Mouse (Mus musculus) midbrain, embryonic 10.5 days (tissue): ENCODE measurements around the gene Clcn2. TPM values are rescaled to one million over a fixed set of nuclear protein-coding genes. Genes with fewer than 3 reads are reported as not detected.
A peak's percentile ranks its signal among the peaks of the same experiment; 100 is the strongest.

Source experiments
- DNase-seq: peaks from one replicate; pipeline ENCODE4 v3.0.0-alpha.2; 2017; ENCODE audit warnings: low spot score
- H3K27ac ChIP-seq: fragments of 300-500 bp; sonication (generic); replicated peaks from 2 replicates; pipeline ENCODE4 v1.5.1; 2016; ENCODE audit warnings: mild to moderate bottlenecking
- H3K27me3 ChIP-seq: fragments of 300-500 bp; sonication (generic); 2 replicates; pipeline ENCODE4 v1.6.1; 2016; ENCODE audit warnings: low read depth, mild to moderate bottlenecking; ENCODE audit not compliant: poor library complexity, severe bottlenecking
- H3K36me3 ChIP-seq: fragments of 300-500 bp; sonication (generic); 2 replicates; pipeline ENCODE4 v1.6.1; 2016; ENCODE audit warnings: mild to moderate bottlenecking, moderate library complexity
- H3K4me1 ChIP-seq: fragments of 300-500 bp; sonication (generic); 2 replicates; pipeline ENCODE4 v1.6.1; 2016
- H3K4me3 ChIP-seq: fragments of 300-500 bp; sonication (generic); 2 replicates; pipeline ENCODE4 v1.5.1; 2016; ENCODE audit warnings: mild to moderate bottlenecking, moderate library complexity
- H3K9me3 ChIP-seq: fragments of 300-500 bp; sonication (generic); replicated peaks from 2 replicates; pipeline ENCODE4 v1.6.1; 2016; ENCODE audit warnings: mild to moderate bottlenecking
- WGBS: fragments of 180-500 bp; shearing (Covaris S2); methylation state at CpG from one replicate; pipeline ENCODE4 v1.1.7; 2016; 5-methylcytosine and 5-hydroxymethylcytosine counted together
- polyA plus RNA-seq: library from polyadenylated mRNA; unstranded; fragments of >200 nt; fragmentation: Nextera tagmentation; extraction: Ambion mirVana; gene quantifications from 2 replicates; pipeline ENCODE4 v1.2.1, GENCODE M21; 2016

The Clcn2 gene
- polyA plus RNA-seq: 12.8 and 16.8 TPM in 2 replicates

GRCm38 (mm10) chr16:20717181-20717977 is at the start of gene Clcn2, which contains the start of gene Polr2h:
Gene Clcn2, minus strand, starts transcription at chr16:20717746.
Gene Polr2h, plus strand, starts transcription at chr16:20717665.
- Histone ChIP-seq H3K27ac (peak within 1 kb of the TSS; percentile 92), H3K36me3 (peaks cover 45% of the 10 kb centered on the region), H3K9me3 (no peaks in the 10 kb centered on the region), H3K4me1 (peaks cover 50% of the 10 kb centered on the region), H3K27me3 (peaks cover 9% of the 10 kb centered on the region; the same call in 1 of the 2 replicates), H3K4me3 (peak within 1 kb of the TSS; percentile 74)
- whole genome bisulfite sequencing: under 1% methylated on average over 62 of the region's 62 CpGs
- DNase-seq: peak; percentile 95

- peak; percentile 55 for DNase-seq
- Histone ChIP-seq H3K27ac (no peak overlapping the region), H3K27me3 (no peaks in the 10 kb centered on the region), H3K4me3 (no peak overlapping the region), H3K36me3 (no peaks in the 10 kb centered on the region), H3K9me3 (no peaks in the 10 kb centered on the region), H3K4me1 (no peaks in the 10 kb centered on the region)
- 50% methylated on average over 9 of the region's 9 CpGs for WGBS
Measured at GRCm38 (mm10) chr16:20765244-20765643, 47.7 kb upstream of the Clcn2 start.

GRCm38 (mm10) chr16:20761681-20762080 is 44.1 kb upstream of the Clcn2 start:
- no peak for DNase-seq
- H3K4me3 ChIP-seq: no peak overlapping the region
- WGBS: 20% methylated on average over 3 of the region's 3 CpGs
- no peak overlapping the region for H3K27ac ChIP-seq
- H3K4me1 ChIP-seq: no peaks in the 10 kb centered on the region
- H3K27me3 ChIP-seq: no peaks in the 10 kb centered on the region
- H3K9me3 ChIP-seq: no peaks in the 10 kb centered on the region
- no peaks in the 10 kb centered on the region for H3K36me3 ChIP-seq

GRCm38 (mm10) chr16:20757385-20757784 is 39.8 kb upstream of the Clcn2 start:
- Histone ChIP-seq H3K9me3 (no peaks in the 10 kb centered on the region), H3K27me3 (no peaks in the 10 kb centered on the region), H3K4me1 (no peaks in the 10 kb centered on the region), H3K4me3 (no peak overlapping the region), H3K36me3 (no peaks in the 10 kb centered on the region), H3K27ac (no peak overlapping the region)
- 67% methylated on average over 1 of the region's 1 CpGs for WGBS
- DNase-seq: no peak

GRCm38 (mm10) chr16:20756052-20756451 is 38.5 kb upstream of the Clcn2 start:
- WGBS: 95% methylated on average over 5 of the region's 5 CpGs
- no peak overlapping the region for H3K4me3 ChIP-seq
- DNase-seq: no peak
- no peaks in the 10 kb centered on the region for H3K36me3 ChIP-seq
- no peaks in the 10 kb centered on the region for H3K4me1 ChIP-seq
- H3K27me3 ChIP-seq: no peaks in the 10 kb centered on the region
- H3K27ac ChIP-seq: no peak overlapping the region
- H3K9me3 ChIP-seq: no peaks in the 10 kb centered on the region

GRCm38 (mm10) chr16:20750518-20750917 is 33.0 kb upstream of the Clcn2 start:
- no peaks in the 10 kb centered on the region for H3K36me3 ChIP-seq
- H3K9me3 ChIP-seq: no peaks in the 10 kb centered on the region
- H3K27ac ChIP-seq: no peak overlapping the region
- H3K4me1 ChIP-seq: no peaks in the 10 kb centered on the region
- H3K27me3 ChIP-seq: no peaks in the 10 kb centered on the region
- no peak overlapping the region for H3K4me3 ChIP-seq
- no peak for DNase-seq
- 65% methylated on average over 8 of the region's 8 CpGs for WGBS

GRCm38 (mm10) chr16:20746641-20747040 is 29.1 kb upstream of the Clcn2 start:
- no peaks in the 10 kb centered on the region for H3K4me1 ChIP-seq
- no peaks in the 10 kb centered on the region for H3K36me3 ChIP-seq
- 90% methylated on average over 6 of the region's 6 CpGs for WGBS
- no peaks in the 10 kb centered on the region for H3K9me3 ChIP-seq
- H3K4me3 ChIP-seq: no peak overlapping the region
- H3K27ac ChIP-seq: no peak overlapping the region
- DNase-seq: no peak
- H3K27me3 ChIP-seq: no peaks in the 10 kb centered on the region

- Histone ChIP-seq H3K36me3 (no peaks in the 10 kb centered on the region), H3K27ac (no peak overlapping the region), H3K4me1 (no peaks in the 10 kb centered on the region), H3K4me3 (no peak overlapping the region), H3K27me3 (peaks cover 22% of the 10 kb centered on the region), H3K9me3 (no peaks in the 10 kb centered on the region)
- 89% methylated on average over 9 of the region's 9 CpGs for WGBS
- DNase-seq: no peak
Measured at GRCm38 (mm10) chr16:20739845-20740244, 22.3 kb upstream of the Clcn2 start.

- WGBS: 79% methylated on average over 5 of the region's 5 CpGs
- no peak overlapping the region for H3K27ac ChIP-seq
- no peak for DNase-seq
- peaks cover 26% of the 10 kb centered on the region for H3K4me1 ChIP-seq
- no peaks in the 10 kb centered on the region for H3K9me3 ChIP-seq
- no peaks in the 10 kb centered on the region for H3K36me3 ChIP-seq
- peaks cover 47% of the 10 kb centered on the region for H3K27me3 ChIP-seq
- no peak overlapping the region for H3K4me3 ChIP-seq
Measured at GRCm38 (mm10) chr16:20736823-20737222, 19.3 kb upstream of the Clcn2 start.

GRCm38 (mm10) chr16:20736168-20736567 is 18.6 kb upstream of the Clcn2 start:
- H3K36me3 ChIP-seq: no peaks in the 10 kb centered on the region
- DNase-seq: no peak
- H3K4me3 ChIP-seq: no peak overlapping the region
- no peak overlapping the region for H3K27ac ChIP-seq
- peaks cover 52% of the 10 kb centered on the region for H3K27me3 ChIP-seq
- H3K9me3 ChIP-seq: no peaks in the 10 kb centered on the region
- peaks cover 26% of the 10 kb centered on the region for H3K4me1 ChIP-seq
- 91% methylated on average over 7 of the region's 7 CpGs for WGBS

- peaks cover 55% of the 10 kb centered on the region for H3K27me3 ChIP-seq
- H3K27ac ChIP-seq: no peak overlapping the region
- WGBS: 80% methylated on average over 5 of the region's 5 CpGs
Measured at GRCm38 (mm10) chr16:20735651-20736050, 18.1 kb upstream of the Clcn2 start.

GRCm38 (mm10) chr16:20733731-20734730 is 16.5 kb upstream of the Clcn2 start, which contains the start of gene Thpo:
Gene Thpo, minus strand, starts transcription at chr16:20734511.
- 3% methylated on average over 45 of the region's 45 CpGs for WGBS
- H3K4me1 ChIP-seq: peaks cover 35% of the 10 kb centered on the region
- peaks cover 62% of the 10 kb centered on the region for H3K27me3 ChIP-seq
- no peaks in the 10 kb centered on the region for H3K9me3 ChIP-seq
- DNase-seq: peak; percentile 47
- H3K4me3 ChIP-seq: peak within 1 kb of the TSS; percentile 85
- H3K36me3 ChIP-seq: no peaks in the 10 kb centered on the region
- peak within 1 kb of the TSS; percentile 92 for H3K27ac ChIP-seq

More at GRCm38 (mm10) chr16:20735651-20736050, 18.1 kb upstream of the Clcn2 start:
- no peak overlapping the region for H3K4me3 ChIP-seq
- H3K36me3 ChIP-seq: no peaks in the 10 kb centered on the region
- DNase-seq: no peak
- peaks cover 26% of the 10 kb centered on the region for H3K4me1 ChIP-seq
- no peaks in the 10 kb centered on the region for H3K9me3 ChIP-seq
